Mouse (Mus musculus) small intestine, adult 2 months (tissue): ENCODE data around the gene Spocd1. TPM values are rescaled to one million over a fixed set of nuclear protein-coding genes. Genes with fewer than 3 reads are reported as not detected.

Experiments
- H3K27ac ChIP-seq: fragments of 200-500 bp; 2 replicates; pipeline ENCODE4 v1.5.1; 2012; ENCODE audit warnings: low read depth, low read length, control low read depth, inconsistent platforms; ENCODE audit not compliant: insufficient read depth
- H3K27me3 ChIP-seq: fragments of 200-500 bp; 2 replicates; pipeline ENCODE4 v1.6.1; 2012; ENCODE audit warnings: mild to moderate bottlenecking, moderate library complexity, low read length, inconsistent platforms; ENCODE audit not compliant: control insufficient read depth, insufficient read depth
- H3K36me3 ChIP-seq: fragments of 200-500 bp; 2 replicates; pipeline ENCODE4 v1.6.1; 2012; ENCODE audit warnings: mild to moderate bottlenecking, low read length, control low read depth, inconsistent platforms; ENCODE audit not compliant: control insufficient read depth, insufficient read depth
- H3K4me1 ChIP-seq: fragments of 200-500 bp; 2 replicates; pipeline ENCODE4 v1.6.1; 2012; ENCODE audit warnings: low read length, inconsistent platforms, mixed read lengths; ENCODE audit not compliant: control insufficient read depth, insufficient read depth, insufficient read length
- H3K4me3 ChIP-seq: fragments of 200-500 bp; 2 replicates; pipeline ENCODE4 v1.5.1; 2012; ENCODE audit warnings: low read depth, mild to moderate bottlenecking, control low read depth, inconsistent platforms, low read length, moderate library complexity
- CTCF ChIP-seq: fragments of 200-500 bp; IDR thresholded peaks from 2 replicates; pipeline ENCODE4 v1.5.1; 2012; ENCODE audit warnings: low read depth, mild to moderate bottlenecking, control low read depth, inconsistent platforms, low read length, moderate library complexity, mixed read lengths; ENCODE audit not compliant: insufficient replicate concordance, insufficient read length; ENCODE audit errors: extremely low read depth
- POLR2A ChIP-seq: fragments of 200-500 bp; IDR thresholded peaks from 2 replicates; pipeline ENCODE4 v1.6.1; 2012; ENCODE audit warnings: low read depth, mild to moderate bottlenecking, control low read depth, inconsistent platforms, low read length, moderate library complexity
- WGBS: fragments of 180-500 bp; shearing (Covaris S2); methylation state at CpG from one replicate; pipeline ENCODE4 v1.1.7; 2018; 5-methylcytosine and 5-hydroxymethylcytosine counted together
- polyA plus RNA-seq: library from polyadenylated mRNA; depleted of rRNA; stranded (reverse); fragments of >200 nt; gene quantifications from 2 replicates; pipeline ENCODE4 v1.2.3, GENCODE M21; 2012

Spocd1 gene
- polyA plus RNA-seq, 1 experiment = not detected

DNA sequence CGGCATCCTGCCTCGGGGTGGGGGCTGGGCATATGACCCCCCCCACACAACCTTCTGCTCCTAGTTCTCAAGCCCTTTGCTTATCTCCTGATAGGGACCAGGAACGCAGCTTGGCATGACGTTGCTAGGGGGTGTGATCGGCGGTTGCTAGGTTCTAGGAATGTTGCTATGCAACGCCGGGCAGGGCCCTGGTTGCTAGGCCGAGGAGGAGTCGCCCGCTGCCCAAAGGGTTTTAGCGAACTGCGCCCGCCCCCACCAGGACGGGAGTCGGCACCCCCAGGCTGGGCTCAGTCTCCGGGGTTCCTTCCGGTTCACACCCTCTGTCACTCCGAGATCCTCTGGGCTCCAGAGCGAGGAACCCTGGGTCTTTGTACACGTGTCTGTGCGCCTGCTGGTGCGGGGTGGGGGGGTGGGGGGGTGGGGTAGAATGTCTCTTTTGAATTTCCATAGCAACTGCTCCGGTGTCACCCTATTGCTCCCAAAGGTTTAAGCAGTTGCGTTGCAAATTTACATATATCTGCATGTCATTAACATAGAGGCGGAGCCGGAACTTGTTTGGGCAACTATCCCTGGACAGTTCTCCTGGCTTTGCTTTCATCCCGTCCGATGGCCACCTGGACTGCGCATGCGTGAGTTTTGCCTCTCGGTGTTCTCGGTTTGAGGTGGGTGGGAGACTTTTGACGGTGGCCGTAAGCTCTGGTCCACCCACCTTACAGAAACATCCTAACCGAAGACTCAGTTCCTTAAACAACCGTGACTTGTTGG, 31.3 kb downstream of the Spocd1 start:
- Histone ChIP-seq H3K4me3 (peak overlapping the region; percentile 59), H3K27me3 (peaks cover 14% of the 10 kb centered on the region), H3K36me3 (no peaks in the 10 kb centered on the region), H3K4me1 (peaks cover 6% of the 10 kb centered on the region), H3K27ac (no peak overlapping the region)
- 2% methylated on average over 37 of the region's 37 CpGs for WGBS
- 0 out of 2 replicates have a peak, but pooled peaks have one; percentile 4 for TF ChIP-seq CTCF
- TF ChIP-seq POLR2A = no peak

DNA sequence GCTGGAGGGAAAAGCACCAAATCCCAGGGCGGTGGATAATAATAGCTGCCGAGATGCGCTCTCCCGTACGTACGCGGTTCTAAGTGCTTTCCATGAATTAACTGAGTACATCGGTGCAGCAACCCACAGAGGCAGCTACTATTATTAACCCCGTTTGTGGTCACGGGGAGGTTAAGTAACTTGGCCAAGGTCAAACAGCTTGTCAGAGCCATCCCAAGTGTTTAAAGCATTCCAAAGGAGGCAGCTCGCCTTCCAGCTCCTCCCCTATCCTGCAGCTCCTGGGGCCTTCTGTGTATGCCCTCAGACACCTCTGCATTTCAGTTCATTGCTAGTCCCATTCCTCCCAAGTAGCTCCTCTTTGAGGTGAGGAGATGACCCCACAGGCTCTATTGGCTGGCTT, 36.2 kb downstream of the Spocd1 start:
- no peaks in the 10 kb centered on the region for H3K36me3 ChIP-seq
- TF ChIP-seq POLR2A (no peak), CTCF (no peak)
- H3K4me3 ChIP-seq = no peak overlapping the region
- H3K27me3 ChIP-seq = peaks cover 11% of the 10 kb centered on the region; the same call in 1 of the 2 replicates
- H3K27ac ChIP-seq = no peak overlapping the region
- 69% methylated on average over 11 of the region's 11 CpGs for WGBS
- peaks cover 1% of the 10 kb centered on the region for H3K4me1 ChIP-seq

DNA sequence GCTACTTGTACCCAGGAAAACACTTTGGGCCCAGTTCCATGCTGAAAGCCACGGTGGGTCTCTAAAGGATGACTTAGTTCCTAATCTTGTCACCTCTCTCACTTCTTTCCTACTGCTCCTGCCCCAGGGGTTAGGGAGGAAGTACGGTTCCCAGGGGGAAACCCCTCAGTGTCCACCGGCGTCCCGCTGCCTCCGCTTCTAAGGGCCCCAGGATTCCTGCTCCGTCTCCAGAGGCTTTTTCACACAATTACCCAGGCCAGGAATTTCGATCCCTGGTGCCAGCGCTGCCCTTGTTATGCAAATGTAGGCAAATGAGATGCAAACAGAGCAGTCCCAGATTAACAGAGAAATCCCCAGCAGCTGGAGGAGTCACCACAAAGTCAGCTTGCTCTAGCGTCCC, 37.2 kb downstream of the Spocd1 start:
- H3K27ac ChIP-seq = no peak overlapping the region
- no peak overlapping the region for H3K4me3 ChIP-seq
- TF ChIP-seq POLR2A (no peak), CTCF (no peak)
- H3K4me1 ChIP-seq = peaks cover 4% of the 10 kb centered on the region; the same call in 1 of the 2 replicates
- 42% methylated on average over 10 of the region's 10 CpGs for WGBS
- H3K27me3 ChIP-seq = peaks cover 4% of the 10 kb centered on the region; the same call in 1 of the 2 replicates
- H3K36me3 ChIP-seq = no peaks in the 10 kb centered on the region

DNA sequence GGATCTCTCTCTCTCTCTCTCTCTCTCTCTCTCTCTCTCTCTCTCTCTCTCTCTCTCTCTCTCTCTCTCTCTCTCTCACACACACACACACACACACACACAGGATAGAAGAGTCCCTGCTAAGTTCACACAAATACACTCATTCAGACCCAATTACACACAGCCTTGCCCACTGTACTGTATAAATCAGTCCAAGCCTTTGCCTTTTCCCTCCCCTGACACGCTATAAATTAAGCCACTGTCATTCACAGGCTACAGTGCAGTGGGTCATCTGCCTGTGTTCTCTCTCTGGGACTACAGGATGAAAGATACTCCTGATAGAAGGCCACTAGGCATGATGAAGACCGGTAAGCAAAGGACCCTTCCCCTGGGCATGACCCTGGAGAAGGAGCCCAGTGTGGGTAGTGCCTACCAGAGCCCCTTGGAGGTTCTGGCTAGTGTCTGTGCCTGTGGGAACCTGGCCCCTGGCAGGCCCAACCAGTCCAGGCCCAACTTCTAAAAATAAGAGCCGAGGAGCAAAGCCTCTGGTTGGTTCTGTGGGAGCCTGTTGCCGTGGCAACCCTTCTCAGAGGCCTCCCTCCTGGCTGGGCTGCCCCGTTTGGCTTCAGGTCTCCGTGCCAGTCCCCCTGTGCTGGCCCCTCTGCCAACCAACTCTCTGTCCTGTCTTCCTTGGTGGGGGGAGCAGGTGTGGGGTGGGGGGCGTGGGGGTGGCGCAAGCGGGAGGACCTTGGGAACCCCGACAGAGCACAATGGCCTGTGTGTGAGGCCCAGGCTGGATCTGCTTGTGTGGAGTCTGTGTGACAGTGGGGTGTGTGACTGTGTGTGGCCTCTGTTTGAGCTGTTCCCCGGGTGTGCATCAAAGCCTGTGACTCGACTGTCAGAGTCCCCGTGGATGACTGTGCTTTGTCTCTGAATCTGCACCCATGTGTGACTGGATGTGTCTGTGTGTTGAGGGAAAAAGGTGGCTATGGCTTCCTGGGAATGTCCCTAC, 38.3 kb downstream of the Spocd1 start:
- H3K4me1 ChIP-seq = peaks cover 4% of the 10 kb centered on the region; the same call in 1 of the 2 replicates
- no peaks in the 10 kb centered on the region for H3K36me3 ChIP-seq
- WGBS = 49% methylated on average over 13 of the region's 13 CpGs
- TF ChIP-seq CTCF = no peak
- TF ChIP-seq POLR2A = no peak
- H3K4me3 ChIP-seq = no peak overlapping the region
- peaks cover 4% of the 10 kb centered on the region; the same call in 1 of the 2 replicates for H3K27me3 ChIP-seq
- no peak overlapping the region for H3K27ac ChIP-seq

DNA sequence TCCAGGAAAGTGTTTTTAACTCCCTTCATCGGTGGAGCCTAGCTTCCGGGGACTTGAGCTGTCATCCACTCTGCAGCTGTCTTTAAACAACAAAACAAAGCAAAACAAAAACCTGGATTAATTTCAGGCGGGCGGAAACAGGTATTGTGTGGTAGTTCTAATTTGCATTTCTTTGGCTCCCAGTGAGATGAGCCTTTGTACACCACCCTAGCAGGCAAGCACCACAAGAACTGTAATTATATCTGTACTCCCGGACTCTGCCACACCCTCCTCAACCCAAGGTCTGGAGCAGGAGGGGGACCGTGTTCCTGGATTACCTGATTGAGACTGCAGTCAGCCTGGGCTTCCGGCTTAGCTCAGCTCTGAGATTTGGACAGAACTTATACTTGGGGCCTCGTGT, 41.1 kb downstream of the Spocd1 start:
- Histone ChIP-seq H3K4me1 (peaks cover 4% of the 10 kb centered on the region; the same call in 1 of the 2 replicates), H3K27me3 (peaks cover 4% of the 10 kb centered on the region; the same call in 1 of the 2 replicates), H3K27ac (no peak overlapping the region), H3K36me3 (no peaks in the 10 kb centered on the region), H3K4me3 (no peak overlapping the region)
- 43% methylated on average over 8 of the region's 8 CpGs for WGBS
- TF ChIP-seq CTCF (no peak), POLR2A (no peak)

DNA sequence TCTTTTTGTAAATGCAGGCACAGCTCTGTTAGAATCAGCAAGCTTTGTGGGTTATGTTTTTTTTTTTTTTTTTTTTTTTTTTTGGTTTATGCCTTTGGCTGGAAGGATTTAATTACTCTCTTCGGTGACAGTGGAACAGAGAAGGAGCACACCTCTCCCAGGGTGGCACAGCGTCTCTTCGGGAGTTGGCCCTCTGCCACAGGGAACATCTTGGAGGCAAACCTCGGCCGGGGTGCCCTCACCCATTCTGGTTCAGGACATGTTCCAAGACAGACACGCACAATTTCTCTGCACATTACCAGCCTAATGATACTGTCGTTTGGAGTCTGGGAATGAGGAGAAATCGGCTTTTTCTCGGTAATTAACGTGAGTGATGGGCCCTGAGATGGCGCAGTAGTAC, 41.8 kb downstream of the Spocd1 start:
- TF ChIP-seq CTCF (no peak), POLR2A (no peak)
- Histone ChIP-seq H3K4me1 (peaks cover 4% of the 10 kb centered on the region; the same call in 1 of the 2 replicates), H3K4me3 (no peak overlapping the region), H3K27me3 (peaks cover 4% of the 10 kb centered on the region; the same call in 1 of the 2 replicates), H3K36me3 (no peaks in the 10 kb centered on the region), H3K27ac (no peak overlapping the region)
- 80% methylated on average over 11 of the region's 11 CpGs for whole genome bisulfite sequencing
